Mouse (Mus musculus) midbrain, embryonic 11.5 days (tissue): ENCODE measurements around the gene Fhad1. TPM values are rescaled to one million over a fixed set of nuclear protein-coding genes. Genes with fewer than 3 reads are reported as not detected.

Source experiments
- ATAC-seq: fragments of 200-750 bp; cut with Nextera tagmentation; 2 replicates; pipeline ENCODE4 v1.8.0; 2017; ENCODE audit warnings: moderate TSS enrichment, moderate library complexity; ENCODE audit not compliant: low FRiP score
- DNase-seq: peaks from one replicate; pipeline ENCODE4 v3.0.0; 2015; ENCODE audit warnings: low spot score; ENCODE audit errors: missing footprints
- H3K27ac ChIP-seq: fragments of 300-500 bp; sonication (generic); 2 replicates; pipeline ENCODE4 v1.5.1; 2014; ENCODE audit warnings: low read depth, low read length
- H3K27me3 ChIP-seq: fragments of 300-500 bp; sonication (generic); 2 replicates; pipeline ENCODE4 v1.6.1; 2014; ENCODE audit warnings: mild to moderate bottlenecking, low read length, moderate library complexity, mixed read lengths; ENCODE audit not compliant: control insufficient read depth, insufficient read depth
- H3K36me3 ChIP-seq: fragments of 300-500 bp; sonication (generic); 2 replicates; pipeline ENCODE4 v1.6.1; 2014; ENCODE audit warnings: mild to moderate bottlenecking, low read length, moderate library complexity, mixed read lengths; ENCODE audit not compliant: control insufficient read depth, insufficient read depth
- H3K4me1 ChIP-seq: fragments of 300-500 bp; sonication (generic); 2 replicates; pipeline ENCODE4 v1.6.1; 2014; ENCODE audit warnings: low read length; ENCODE audit not compliant: control insufficient read depth, insufficient read depth
- H3K4me2 ChIP-seq: fragments of 300-500 bp; sonication (generic); 2 replicates; pipeline ENCODE4 v1.6.1; 2014; ENCODE audit warnings: mild to moderate bottlenecking, moderate library complexity
- H3K4me3 ChIP-seq: fragments of 300-500 bp; sonication (generic); 2 replicates; pipeline ENCODE4 v1.5.1; 2014; ENCODE audit warnings: low read depth, low read length
- H3K9ac ChIP-seq: fragments of 300-500 bp; sonication (generic); 2 replicates; pipeline ENCODE4 v1.6.1; 2014; ENCODE audit warnings: low read length
- H3K9me3 ChIP-seq: fragments of 300-500 bp; sonication (generic); 2 replicates; pipeline ENCODE4 v1.6.1; 2016; ENCODE audit warnings: low read length; ENCODE audit not compliant: control insufficient read depth
- WGBS: fragments of 180-500 bp; shearing (Covaris S2); extraction: QIAGEN DNeasy Blood & Tissue Kit; methylation state at CpG from one replicate; pipeline ENCODE4 v1.1.7; 2014; 5-methylcytosine and 5-hydroxymethylcytosine counted together
- polyA plus RNA-seq: library from polyadenylated mRNA; unstranded; fragments of >200 nt; fragmentation: Nextera tagmentation; extraction: Ambion mirVana; gene quantifications from 2 replicates; pipeline ENCODE4 v1.2.1, GENCODE M21; 2014

Fhad1 gene
- polyA plus RNA-seq, 1 experiment from 2014 or later: 2.4 TPM

- no peak overlapping the region for H3K4me3 ChIP-seq
- H3K9ac ChIP-seq: no peak overlapping the region
- ATAC-seq (no peak), DNase-seq (no peak)
- H3K9me3 ChIP-seq: no peaks in the 10 kb centered on the region
- H3K27me3 ChIP-seq: no peaks in the 10 kb centered on the region
- no peak overlapping the region for H3K4me2 ChIP-seq
- no peak overlapping the region for H3K27ac ChIP-seq
- H3K4me1 ChIP-seq: no peaks in the 10 kb centered on the region; the same call in 1 of the 2 replicates
- H3K36me3 ChIP-seq: no peaks in the 10 kb centered on the region
- WGBS: 82% methylated on average over 16 of the region's 16 CpGs
These were observed 59.8 kb downstream of the Fhad1 start for GRCm38 (mm10) chr4:141954770-141955720.

GRCm38 (mm10) chr4:141953859-141954258, 61.0 kb downstream of the Fhad1 start:
- H3K27me3 ChIP-seq: no peaks in the 10 kb centered on the region
- ATAC-seq (no peak), DNase-seq (no peak)
- no peak overlapping the region for H3K4me2 ChIP-seq
- H3K9ac ChIP-seq: no peak overlapping the region
- no peak overlapping the region for H3K27ac ChIP-seq
- 75% methylated on average over 6 of the region's 6 CpGs for WGBS
- no peaks in the 10 kb centered on the region for H3K36me3 ChIP-seq
- H3K4me1 ChIP-seq: no peaks in the 10 kb centered on the region; the same call in 1 of the 2 replicates
- H3K4me3 ChIP-seq: no peak overlapping the region
- H3K9me3 ChIP-seq: no peaks in the 10 kb centered on the region

- no peak overlapping the region for H3K4me3 ChIP-seq
- H3K27me3 ChIP-seq: no peaks in the 10 kb centered on the region
- no peak for ATAC-seq
- H3K9me3 ChIP-seq: no peaks in the 10 kb centered on the region
- H3K27ac ChIP-seq: no peak overlapping the region
- no peak for DNase-seq
- no peaks in the 10 kb centered on the region; the same call in 1 of the 2 replicates for H3K4me1 ChIP-seq
- no peak overlapping the region for H3K4me2 ChIP-seq
- 85% methylated on average over 9 of the region's 9 CpGs for WGBS
- H3K9ac ChIP-seq: no peak overlapping the region
- no peaks in the 10 kb centered on the region for H3K36me3 ChIP-seq
These were observed 61.6 kb downstream of the Fhad1 start for GRCm38 (mm10) chr4:141953291-141953690.

- WGBS: 84% methylated on average over 5 of the region's 5 CpGs
- DNase-seq: no peak
- H3K27ac ChIP-seq: no peak overlapping the region
These were observed 62.1 kb downstream of the Fhad1 start for GRCm38 (mm10) chr4:141952824-141953223.

GRCm38 (mm10) chr4:141952114-141952513, 62.8 kb downstream of the Fhad1 start:
- Histone ChIP-seq H3K27ac (no peak overlapping the region), H3K4me1 (no peaks in the 10 kb centered on the region), H3K9me3 (no peaks in the 10 kb centered on the region), H3K9ac (no peak overlapping the region), H3K4me3 (no peak overlapping the region), H3K36me3 (no peaks in the 10 kb centered on the region), H3K4me2 (no peak overlapping the region), H3K27me3 (no peaks in the 10 kb centered on the region)
- ATAC-seq: no peak
- no peak for DNase-seq
- 72% methylated on average over 17 of the region's 17 CpGs for WGBS

More at GRCm38 (mm10) chr4:141952824-141953223, 62.1 kb downstream of the Fhad1 start:
- Histone ChIP-seq H3K9ac (no peak overlapping the region), H3K36me3 (no peaks in the 10 kb centered on the region), H3K9me3 (no peaks in the 10 kb centered on the region), H3K27me3 (no peaks in the 10 kb centered on the region), H3K4me1 (no peaks in the 10 kb centered on the region), H3K4me3 (no peak overlapping the region), H3K4me2 (no peak overlapping the region)
- ATAC-seq: no peak

- Histone ChIP-seq H3K4me1 (no peaks in the 10 kb centered on the region), H3K9ac (no peak overlapping the region)
These were observed 65.4 kb downstream of the Fhad1 start for GRCm38 (mm10) chr4:141949436-141949835.

GRCm38 (mm10) chr4:141948822-141949221, 66.1 kb downstream of the Fhad1 start:
- DNase-seq: no peak
- ATAC-seq: no peak
- Histone ChIP-seq H3K27me3 (no peaks in the 10 kb centered on the region), H3K4me2 (no peak overlapping the region), H3K36me3 (no peaks in the 10 kb centered on the region), H3K27ac (no peak overlapping the region), H3K4me1 (no peaks in the 10 kb centered on the region), H3K4me3 (no peak overlapping the region), H3K9me3 (no peaks in the 10 kb centered on the region), H3K9ac (no peak overlapping the region)
- 93% methylated on average over 3 of the region's 3 CpGs for WGBS

More at GRCm38 (mm10) chr4:141949436-141949835, 65.4 kb downstream of the Fhad1 start:
- DNase-seq (no peak), ATAC-seq (no peak)
- whole genome bisulfite sequencing: 80% methylated on average over 13 of the region's 13 CpGs
- Histone ChIP-seq H3K4me3 (no peak overlapping the region), H3K36me3 (no peaks in the 10 kb centered on the region), H3K27ac (no peak overlapping the region), H3K4me2 (no peak overlapping the region), H3K27me3 (no peaks in the 10 kb centered on the region), H3K9me3 (no peaks in the 10 kb centered on the region)

GRCm38 (mm10) chr4:141942403-141942802, 72.5 kb downstream of the Fhad1 start:
- 76% methylated on average over 11 of the region's 11 CpGs for WGBS
- Histone ChIP-seq H3K36me3 (no peaks in the 10 kb centered on the region), H3K4me3 (no peak overlapping the region), H3K9ac (no peak overlapping the region), H3K9me3 (no peaks in the 10 kb centered on the region), H3K4me1 (no peaks in the 10 kb centered on the region), H3K27ac (no peak overlapping the region), H3K27me3 (no peaks in the 10 kb centered on the region), H3K4me2 (no peak overlapping the region)
- no peak for DNase-seq
- no peak for ATAC-seq

GRCm38 (mm10) chr4:141941289-141941688, 73.6 kb downstream of the Fhad1 start:
- Histone ChIP-seq H3K4me1 (no peaks in the 10 kb centered on the region), H3K27me3 (no peaks in the 10 kb centered on the region), H3K36me3 (no peaks in the 10 kb centered on the region), H3K9ac (no peak overlapping the region), H3K27ac (no peak overlapping the region), H3K4me3 (no peak overlapping the region), H3K4me2 (no peak overlapping the region), H3K9me3 (no peaks in the 10 kb centered on the region)
- WGBS: 91% methylated on average over 8 of the region's 8 CpGs
- DNase-seq (no peak), ATAC-seq (no peak)
